Mouse (Mus musculus) ES-Bruce4 (cell line): Measurements from ENCODE around the gene Tspan3. TPM values are rescaled to one million over a fixed set of nuclear protein-coding genes. Genes with fewer than 3 reads are reported as not detected.

Experiments used
- H3K27ac ChIP-seq: 2 replicates; pipeline ENCODE4 v1.5.1; 2012; ENCODE audit warnings: low read length, inconsistent platforms; ENCODE audit not compliant: insufficient read depth
- H3K27me3 ChIP-seq: 2 replicates; pipeline ENCODE4 v1.6.1; 2012; ENCODE audit warnings: mild to moderate bottlenecking, low read length, inconsistent platforms; ENCODE audit not compliant: control insufficient read depth, poor library complexity, insufficient read depth, severe bottlenecking
- H3K36me3 ChIP-seq: 2 replicates; pipeline ENCODE4 v1.6.1; 2012; ENCODE audit warnings: inconsistent platforms, mild to moderate bottlenecking, low read length, moderate library complexity; ENCODE audit not compliant: control insufficient read depth, poor library complexity, insufficient read depth, severe bottlenecking
- H3K4me1 ChIP-seq: one replicate; pipeline ENCODE4 v1.8.1; 2011; ENCODE audit warnings: low read length; ENCODE audit not compliant: control insufficient read depth, insufficient read depth
- H3K4me3 ChIP-seq: 2 replicates; pipeline ENCODE4 v1.5.1; 2011; ENCODE audit warnings: low read depth, mild to moderate bottlenecking, low read length
- H3K9ac ChIP-seq: 2 replicates; pipeline ENCODE4 v1.6.1; 2012; ENCODE audit warnings: low read depth, mild to moderate bottlenecking, inconsistent platforms; ENCODE audit not compliant: poor library complexity, severe bottlenecking
- H3K9me3 ChIP-seq: replicated peaks from 2 replicates; pipeline ENCODE4 v1.6.1; 2012; ENCODE audit warnings: mild to moderate bottlenecking, low read length, inconsistent platforms; ENCODE audit not compliant: control insufficient read depth, poor library complexity, insufficient read depth, severe bottlenecking
- CTCF ChIP-seq: IDR thresholded peaks from one replicate; pipeline ENCODE4 v1.8.1; 2011; ENCODE audit warnings: low read depth, low read length
- EP300 ChIP-seq: IDR thresholded peaks from 2 replicates; pipeline ENCODE4 v1.6.1; 2011; ENCODE audit warnings: low read depth, low read length; ENCODE audit not compliant: insufficient read depth
- POLR2A ChIP-seq: IDR thresholded peaks from one replicate; pipeline ENCODE4 v1.8.1; 2011; ENCODE audit warnings: low read length; ENCODE audit not compliant: insufficient read depth
- polyA plus RNA-seq: library from polyadenylated mRNA; stranded (reverse); fragments of >200 nt; gene quantifications from 2 replicates; pipeline ENCODE4 v1.2.4, GENCODE M21; 2011; ENCODE audit warnings: low read depth; ENCODE audit not compliant: missing spikeins, insufficient read depth, insufficient read length

Tspan3 gene
- polyA plus RNA-seq, 1 experiment, result 91.2 TPM

DNA sequence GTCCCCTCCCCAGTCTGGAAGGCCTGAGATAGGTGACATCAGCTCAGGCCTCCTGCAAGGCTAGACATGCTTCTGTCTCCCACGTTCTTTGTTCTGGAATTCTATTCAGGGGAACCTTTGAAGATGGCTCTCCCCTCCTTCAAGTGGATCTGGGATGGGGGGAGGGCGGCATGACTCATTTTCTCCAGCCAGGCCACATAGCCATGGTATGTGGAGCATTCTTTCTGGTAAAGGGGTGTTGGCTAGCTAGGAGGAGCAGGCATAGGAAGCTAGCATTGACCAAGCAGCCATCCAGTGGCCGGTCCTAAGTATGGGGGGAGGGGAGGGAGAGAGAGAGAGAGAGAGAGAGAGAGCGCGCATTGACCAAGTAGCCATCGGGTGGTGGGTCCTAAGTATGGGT is 57.8 kb downstream of the Tspan3 start:
- Histone ChIP-seq H3K27me3 (no peaks in the 10 kb centered on the region), H3K27ac (no peak overlapping the region), H3K4me3 (no peak overlapping the region), H3K9ac (no peak overlapping the region), H3K4me1 (no peaks in the 10 kb centered on the region), H3K9me3 (no peaks in the 10 kb centered on the region), H3K36me3 (no peaks in the 10 kb centered on the region)
- TF ChIP-seq EP300 (peak; percentile 59; the same call in 1 of the 2 replicates), POLR2A (no peak), CTCF (no peak)

DNA sequence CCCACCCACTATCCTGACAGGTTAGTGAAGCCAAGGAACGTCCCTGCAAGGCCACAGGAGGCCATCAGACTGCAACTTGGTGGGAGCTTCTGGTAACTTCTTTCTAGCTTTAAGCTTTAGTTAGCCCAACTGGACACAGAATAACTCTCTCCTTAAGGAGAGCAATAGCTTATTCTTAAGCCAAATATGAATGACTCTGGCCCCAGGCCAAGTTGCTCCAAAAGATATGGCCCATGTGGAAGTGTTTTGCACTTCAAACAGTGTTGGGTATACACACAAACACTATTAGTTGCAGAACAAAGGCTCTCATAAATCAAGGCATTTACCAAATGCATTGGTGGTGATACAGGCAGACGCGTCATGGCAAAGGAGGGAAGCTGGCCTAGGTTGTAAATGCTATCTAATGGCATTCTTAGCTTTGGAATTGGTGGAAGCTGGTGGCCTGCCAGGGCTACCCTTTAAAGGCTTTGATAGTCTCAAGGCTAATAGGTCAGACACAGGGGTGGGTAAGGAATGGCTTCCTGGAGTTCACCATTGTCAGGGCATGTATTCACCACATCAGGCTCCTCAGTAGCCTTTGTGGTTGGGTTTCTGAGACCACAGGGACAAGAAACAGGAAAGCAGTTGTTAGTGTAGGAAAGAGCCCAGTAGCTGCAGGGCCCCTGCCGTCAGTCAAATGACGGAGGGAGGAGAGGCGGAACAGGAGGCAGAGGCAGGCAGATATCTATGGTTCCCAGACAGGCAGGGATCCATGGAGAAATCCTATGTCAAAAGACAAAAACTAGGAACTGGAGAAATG is 58.8 kb downstream of the Tspan3 start:
- TF ChIP-seq POLR2A (no peak), EP300 (no peak), CTCF (no peak)
- Histone ChIP-seq H3K4me1 (no peaks in the 10 kb centered on the region), H3K27ac (no peak overlapping the region), H3K36me3 (no peaks in the 10 kb centered on the region), H3K9me3 (no peaks in the 10 kb centered on the region), H3K9ac (no peak overlapping the region), H3K4me3 (no peak overlapping the region), H3K27me3 (no peaks in the 10 kb centered on the region)

DNA sequence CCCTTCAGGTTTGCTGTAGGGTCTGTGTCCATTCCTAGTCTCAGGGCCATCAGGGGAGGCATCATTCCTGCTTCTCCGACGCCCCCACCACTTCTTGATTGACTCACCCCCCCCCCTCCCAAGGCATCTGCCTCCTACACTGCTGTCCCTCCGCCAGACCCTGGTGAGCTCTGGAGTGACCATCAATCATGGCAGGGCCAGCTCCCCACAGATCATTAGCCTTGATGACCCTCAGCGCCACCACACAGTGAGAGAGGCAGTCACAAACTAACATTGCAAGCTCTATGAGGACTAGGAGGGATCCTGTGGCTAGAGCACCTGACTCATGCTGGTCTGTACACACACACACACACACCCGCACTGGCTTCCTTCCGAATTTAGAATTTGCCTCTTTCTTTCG is 60.4 kb downstream of the Tspan3 start:
- Histone ChIP-seq H3K27ac (no peak overlapping the region), H3K9ac (no peak overlapping the region), H3K36me3 (no peaks in the 10 kb centered on the region), H3K9me3 (no peaks in the 10 kb centered on the region), H3K4me1 (no peaks in the 10 kb centered on the region), H3K27me3 (no peaks in the 10 kb centered on the region), H3K4me3 (no peak overlapping the region)
- TF ChIP-seq EP300 (no peak), POLR2A (no peak), CTCF (no peak)

DNA sequence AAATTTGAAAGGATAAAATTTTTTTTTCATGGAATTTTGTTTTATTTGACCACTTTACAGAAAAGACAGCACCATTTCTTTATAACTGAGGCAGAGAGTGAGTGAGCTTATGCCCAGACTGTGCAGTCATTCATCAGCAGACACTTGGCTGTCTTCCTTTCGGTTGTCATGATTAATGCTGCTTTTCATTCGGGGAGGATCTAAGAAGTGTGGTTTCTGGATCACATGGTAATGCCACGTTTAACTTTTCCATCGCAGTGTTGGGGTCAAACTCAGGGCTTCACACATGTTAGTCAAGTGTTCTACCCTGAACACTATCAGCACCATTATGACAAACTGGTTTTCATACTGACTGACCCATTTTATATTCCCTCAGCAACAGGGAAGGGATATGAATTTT is 64.3 kb downstream of the Tspan3 start:
- H3K9ac ChIP-seq, result no peak overlapping the region
- H3K4me3 ChIP-seq, result no peak overlapping the region
- H3K9me3 ChIP-seq, result no peaks in the 10 kb centered on the region
- no peaks in the 10 kb centered on the region for H3K4me1 ChIP-seq
- no peaks in the 10 kb centered on the region for H3K27me3 ChIP-seq
- H3K36me3 ChIP-seq, result no peaks in the 10 kb centered on the region
- H3K27ac ChIP-seq, result no peak overlapping the region
- no peak for TF ChIP-seq CTCF
- no peak for TF ChIP-seq EP300
- no peak for TF ChIP-seq POLR2A

- no peak overlapping the region for H3K27ac ChIP-seq
- H3K9me3 ChIP-seq, result no peaks in the 10 kb centered on the region
- no peak for TF ChIP-seq POLR2A
- no peak for TF ChIP-seq EP300
- TF ChIP-seq CTCF, result no peak
- H3K9ac ChIP-seq, result no peak overlapping the region
- H3K4me1 ChIP-seq, result no peaks in the 10 kb centered on the region
- no peak overlapping the region for H3K4me3 ChIP-seq
- H3K27me3 ChIP-seq, result no peaks in the 10 kb centered on the region
- no peaks in the 10 kb centered on the region for H3K36me3 ChIP-seq
Observed at GRCm38 (mm10) chr9:56100041-56100522, 65.2 kb downstream of the Tspan3 start.

GRCm38 (mm10) chr9:56097584-56098298 is 67.5 kb downstream of the Tspan3 start:
- H3K4me1 ChIP-seq, result no peaks in the 10 kb centered on the region
- no peak for TF ChIP-seq EP300
- TF ChIP-seq CTCF, result no peak
- no peak for TF ChIP-seq POLR2A
- H3K4me3 ChIP-seq, result no peak overlapping the region
- no peaks in the 10 kb centered on the region for H3K36me3 ChIP-seq
- no peaks in the 10 kb centered on the region for H3K27me3 ChIP-seq
- no peak overlapping the region for H3K9ac ChIP-seq
- H3K27ac ChIP-seq, result no peak overlapping the region
- H3K9me3 ChIP-seq, result no peaks in the 10 kb centered on the region
